Mouse (Mus musculus): ENCODE results near the gene Thra.

DNA sequence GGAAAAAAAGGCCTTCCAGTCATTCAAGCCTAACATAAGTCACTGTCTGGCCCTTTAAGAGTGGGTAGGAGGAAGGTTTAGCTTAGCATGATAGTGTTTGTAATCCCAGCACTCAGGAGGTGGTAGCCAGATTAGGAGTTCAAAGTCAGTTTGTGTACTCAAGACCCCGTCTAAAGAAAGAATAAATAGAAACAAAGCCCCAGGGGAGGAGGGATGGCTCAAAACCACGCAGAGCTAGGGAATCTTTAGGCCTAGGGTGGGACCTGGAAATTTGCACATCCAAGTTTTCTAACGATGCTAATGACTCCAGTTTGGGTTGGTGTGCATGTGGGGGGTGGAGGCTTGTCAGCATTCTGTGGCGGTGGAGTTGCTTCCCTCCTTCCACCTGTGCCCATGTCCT is 51.6 kb downstream of the Thra start:
- TF ChIP-seq CTCF (IDR thresholded peaks at IDR 0.05; ENCODE audit: low read depth) (no peak), EP300 (IDR thresholded peaks at IDR 0.05; ENCODE audit: low read depth) (no peak)

Data from liver, postnatal 0 days (tissue).